Mouse (Mus musculus) neural tube, embryonic 13.5 days (tissue): ENCODE data around the gene Kcnq1. TPM values are rescaled to one million over a fixed set of nuclear protein-coding genes. Genes with fewer than 3 reads are reported as not detected.

ENCODE experiments used
- ATAC-seq: fragments of 200-750 bp; cut with Nextera tagmentation; 2 replicates; pipeline ENCODE4 v1.8.0; 2017; ENCODE audit warnings: low read depth, mild to moderate bottlenecking, moderate TSS enrichment, moderate library complexity
- H3K27ac ChIP-seq: fragments of 300-500 bp; sonication (generic); replicated peaks from 2 replicates; pipeline ENCODE4 v1.5.1; 2015; ENCODE audit warnings: moderate library complexity, mild to moderate bottlenecking, inconsistent platforms
- H3K27me3 ChIP-seq: fragments of 300-500 bp; sonication (generic); 2 replicates; pipeline ENCODE4 v1.6.1; 2015; ENCODE audit warnings: mild to moderate bottlenecking, inconsistent platforms
- H3K36me3 ChIP-seq: fragments of 300-500 bp; sonication (generic); 2 replicates; pipeline ENCODE4 v1.6.1; 2015; ENCODE audit warnings: mild to moderate bottlenecking, inconsistent platforms
- H3K4me1 ChIP-seq: fragments of 300-500 bp; sonication (generic); replicated peaks from 2 replicates; pipeline ENCODE4 v1.6.1; 2015; ENCODE audit warnings: inconsistent platforms
- H3K4me2 ChIP-seq: fragments of 300-500 bp; sonication (generic); 2 replicates; pipeline ENCODE4 v1.6.1; 2015; ENCODE audit warnings: inconsistent platforms, mild to moderate bottlenecking, moderate library complexity
- H3K4me3 ChIP-seq: fragments of 300-500 bp; sonication (generic); 2 replicates; pipeline ENCODE4 v1.5.1; 2015; ENCODE audit warnings: mild to moderate bottlenecking, inconsistent platforms
- H3K9ac ChIP-seq: fragments of 300-500 bp; sonication (generic); 2 replicates; pipeline ENCODE4 v1.6.1; 2015; ENCODE audit warnings: moderate library complexity, mild to moderate bottlenecking, inconsistent platforms
- H3K9me3 ChIP-seq: fragments of 300-500 bp; sonication (generic); 2 replicates; pipeline ENCODE4 v1.6.1; 2016; ENCODE audit warnings: inconsistent platforms
- WGBS: fragments of 180-500 bp; shearing (Covaris S2); methylation state at CpG from one replicate; pipeline ENCODE4 v1.1.7; 2015; 5-methylcytosine and 5-hydroxymethylcytosine counted together
- polyA plus RNA-seq: library from polyadenylated mRNA; unstranded; fragments of >200 nt; fragmentation: Nextera tagmentation; extraction: Ambion mirVana; gene quantifications from 2 replicates; pipeline ENCODE4 v1.2.1, GENCODE M21; 2015

Kcnq1 gene
- polyA plus RNA-seq, 1 experiment from 2014 or later, result 1.3 TPM

DNA sequence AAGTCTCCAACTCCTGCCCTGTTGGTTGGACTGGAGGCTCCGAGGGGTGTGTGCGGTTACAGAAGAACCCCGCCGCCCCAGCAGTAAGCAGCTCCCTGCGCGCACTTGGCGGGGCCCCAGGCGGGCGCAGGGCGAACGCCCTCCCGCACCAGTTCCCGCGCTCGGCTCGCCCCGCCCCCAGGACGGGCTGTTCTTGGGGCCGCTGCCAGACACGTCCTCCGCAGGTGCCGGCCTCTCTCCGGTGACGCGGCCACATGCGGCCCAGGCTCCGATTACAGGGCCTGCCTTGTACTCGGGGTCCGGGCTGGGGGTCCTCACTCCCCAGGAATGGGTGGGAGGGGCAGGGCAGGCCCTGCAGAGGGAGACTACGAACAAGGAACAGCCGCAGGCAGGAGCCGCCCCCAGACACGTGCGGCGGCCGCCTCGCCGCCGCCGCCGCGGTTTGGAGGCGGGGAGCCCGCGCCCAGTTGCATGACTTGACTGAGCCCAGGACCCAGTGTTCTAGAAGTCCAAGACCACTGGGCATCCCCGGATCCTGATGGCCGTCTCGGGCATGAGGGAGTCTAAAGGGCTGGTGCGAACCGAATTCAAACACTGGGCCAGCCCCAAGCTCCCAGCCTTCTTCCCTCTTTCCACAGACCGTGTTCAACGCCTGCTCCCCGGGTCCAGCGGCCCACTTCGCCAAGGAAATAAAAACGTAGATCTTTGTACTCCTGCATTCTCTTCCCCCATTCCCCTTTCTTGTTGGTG lies 358.8 kb downstream of the Kcnq1 start:
- WGBS, result 23% methylated on average over 56 of the region's 56 CpGs
- H3K36me3 ChIP-seq, result no peaks in the 10 kb centered on the region
- peak overlapping the region; percentile 61 for H3K9ac ChIP-seq
- peak overlapping the region; percentile 33 for H3K4me3 ChIP-seq
- H3K4me2 ChIP-seq, result peak overlapping the region; percentile 64
- ATAC-seq, result 0 out of 2 replicates have a peak, but pooled peaks have one; percentile 3
- H3K27me3 ChIP-seq, result peaks cover 2% of the 10 kb centered on the region; the same call in 1 of the 2 replicates
- H3K9me3 ChIP-seq, result peaks cover 13% of the 10 kb centered on the region; the same call in 1 of the 2 replicates
- no peak overlapping the region for H3K27ac ChIP-seq
- H3K4me1 ChIP-seq, result peaks cover 33% of the 10 kb centered on the region

DNA sequence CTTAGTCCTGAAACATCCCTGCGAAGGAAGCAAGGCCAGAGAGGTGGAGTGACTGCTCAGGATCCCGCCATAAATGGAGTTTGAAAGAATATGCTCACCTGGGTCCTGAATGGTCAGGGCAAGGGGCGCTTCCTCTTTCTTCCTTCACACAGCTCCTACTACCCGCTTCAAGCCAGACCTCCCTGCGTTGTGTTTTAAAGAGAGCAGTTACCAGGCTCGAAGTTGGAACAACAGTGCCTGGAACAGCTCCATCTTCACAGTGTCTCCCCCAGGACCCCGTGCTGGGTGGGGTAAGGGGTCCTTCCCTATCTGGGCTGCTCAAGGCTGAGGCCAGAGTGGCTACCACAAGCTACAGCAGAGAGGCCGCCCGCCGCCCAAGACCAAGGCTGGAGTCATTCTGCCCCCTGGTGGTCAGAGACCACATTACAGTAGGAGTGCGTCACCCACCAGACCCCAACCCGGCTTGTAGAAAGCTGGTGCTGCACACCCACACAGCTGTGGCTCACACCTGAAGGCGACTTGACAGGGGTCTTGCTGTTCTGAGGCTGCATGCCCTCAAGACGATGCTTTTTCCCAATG lies 360.0 kb downstream of the Kcnq1 start:
- H3K27me3 ChIP-seq, result peaks cover 2% of the 10 kb centered on the region; the same call in 1 of the 2 replicates
- no peak overlapping the region for H3K27ac ChIP-seq
- H3K9me3 ChIP-seq, result peaks cover 3% of the 10 kb centered on the region; the same call in 1 of the 2 replicates
- no peaks in the 10 kb centered on the region for H3K36me3 ChIP-seq
- 31% methylated on average over 14 of the region's 14 CpGs for WGBS
- no peak overlapping the region for H3K9ac ChIP-seq
- H3K4me3 ChIP-seq, result no peak overlapping the region
- ATAC-seq, result peak; percentile 15; the same call in 1 of the 2 replicates
- no peak overlapping the region for H3K4me2 ChIP-seq
- peaks cover 33% of the 10 kb centered on the region for H3K4me1 ChIP-seq

DNA sequence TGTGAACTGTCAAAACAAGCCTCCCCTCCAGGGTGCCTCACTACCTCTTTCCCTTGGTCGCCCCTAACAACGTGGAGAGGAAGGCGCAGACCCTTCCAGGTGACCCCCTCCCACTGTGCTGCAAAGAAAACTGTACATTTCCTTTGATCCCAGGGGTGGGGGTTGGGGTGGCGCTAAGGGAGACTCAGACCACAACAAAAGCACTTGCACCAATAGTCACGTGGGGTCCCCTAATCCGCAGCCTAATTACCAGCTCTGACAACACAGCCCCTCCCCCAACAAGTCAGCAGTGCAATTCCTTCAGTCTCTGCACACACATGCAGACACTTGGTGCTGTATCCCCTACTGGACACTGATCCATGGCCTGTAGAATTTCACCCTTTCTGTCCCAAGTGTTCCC lies 361.6 kb downstream of the Kcnq1 start:
- WGBS, result 13% methylated on average over 6 of the region's 6 CpGs
- no peak overlapping the region for H3K9ac ChIP-seq
- no peak overlapping the region for H3K4me2 ChIP-seq
- no peaks in the 10 kb centered on the region for H3K9me3 ChIP-seq
- H3K27me3 ChIP-seq, result peaks cover 2% of the 10 kb centered on the region; the same call in 1 of the 2 replicates
- H3K36me3 ChIP-seq, result no peaks in the 10 kb centered on the region
- no peak overlapping the region for H3K27ac ChIP-seq
- H3K4me1 ChIP-seq, result peaks cover 33% of the 10 kb centered on the region
- no peak overlapping the region for H3K4me3 ChIP-seq
- no peak for ATAC-seq

DNA sequence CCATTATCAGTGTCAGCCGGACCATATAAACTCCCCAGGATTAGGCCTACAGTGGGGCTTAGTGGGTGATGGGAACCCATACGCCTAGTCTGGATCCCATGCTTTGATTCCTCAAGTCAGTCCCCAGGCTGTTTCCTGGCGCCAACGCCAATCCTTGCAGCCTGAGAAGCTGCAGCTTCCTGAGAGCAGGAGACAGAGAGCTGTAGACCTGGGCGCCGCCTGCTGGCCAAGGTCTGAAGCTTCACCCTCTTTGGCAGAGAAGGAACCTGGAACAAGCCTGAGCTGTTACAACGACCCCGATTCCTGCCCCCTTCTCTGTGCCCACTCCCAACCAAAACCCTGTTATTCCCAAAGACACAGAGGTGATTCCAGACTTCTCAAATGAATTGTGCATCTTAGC lies 363.8 kb downstream of the Kcnq1 start:
- Histone ChIP-seq H3K4me2 (no peak overlapping the region), H3K9ac (no peak overlapping the region), H3K4me3 (no peak overlapping the region), H3K27me3 (peaks cover 2% of the 10 kb centered on the region; the same call in 1 of the 2 replicates), H3K36me3 (no peaks in the 10 kb centered on the region), H3K4me1 (peaks cover 19% of the 10 kb centered on the region), H3K27ac (no peak overlapping the region), H3K9me3 (no peaks in the 10 kb centered on the region)
- 24% methylated on average over 8 of the region's 8 CpGs for WGBS
- no peak for ATAC-seq

DNA sequence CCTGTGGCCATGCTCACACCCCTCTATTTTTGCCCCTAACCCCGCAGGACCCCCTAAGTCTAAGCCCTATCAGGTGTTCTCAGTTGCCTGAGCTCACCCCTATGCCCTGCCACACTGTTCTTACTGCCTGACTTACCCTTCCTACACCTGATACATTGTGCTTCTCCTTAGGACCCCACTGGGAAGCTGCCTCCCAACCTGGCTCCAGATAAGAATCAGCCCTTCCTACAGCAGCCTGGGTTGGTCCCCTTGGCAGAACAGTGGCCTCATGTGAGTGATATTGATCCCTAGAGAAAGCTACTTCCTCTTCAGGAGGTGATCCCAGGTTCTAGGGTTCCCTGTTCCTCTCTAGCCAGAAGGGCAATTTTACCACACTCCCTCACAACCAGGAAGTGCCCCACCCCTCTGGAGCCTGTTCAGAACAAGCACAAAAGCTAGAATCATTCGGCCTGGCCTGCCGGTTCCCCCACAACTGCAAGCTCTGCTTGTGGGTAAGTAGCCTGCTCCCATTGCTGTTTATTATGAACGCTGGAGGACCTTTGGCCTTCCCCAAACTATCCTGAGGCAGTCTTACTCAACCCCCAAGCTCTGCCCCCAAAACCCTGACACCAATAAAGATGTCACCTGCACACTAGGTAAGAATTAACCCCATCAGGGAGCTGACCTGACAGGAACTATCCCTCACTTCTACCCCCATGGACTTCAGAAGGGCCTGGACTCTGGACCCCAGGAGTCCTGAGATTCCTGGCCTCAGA lies 367.4 kb downstream of the Kcnq1 start, which contains the start of gene Slc22a18:
Slc22a18 (plus strand) TSS at position 390 of the 755 bp plus-strand sequence.
- 51% methylated on average over 4 of the region's 4 CpGs for WGBS
- ATAC-seq, result no peak

DNA sequence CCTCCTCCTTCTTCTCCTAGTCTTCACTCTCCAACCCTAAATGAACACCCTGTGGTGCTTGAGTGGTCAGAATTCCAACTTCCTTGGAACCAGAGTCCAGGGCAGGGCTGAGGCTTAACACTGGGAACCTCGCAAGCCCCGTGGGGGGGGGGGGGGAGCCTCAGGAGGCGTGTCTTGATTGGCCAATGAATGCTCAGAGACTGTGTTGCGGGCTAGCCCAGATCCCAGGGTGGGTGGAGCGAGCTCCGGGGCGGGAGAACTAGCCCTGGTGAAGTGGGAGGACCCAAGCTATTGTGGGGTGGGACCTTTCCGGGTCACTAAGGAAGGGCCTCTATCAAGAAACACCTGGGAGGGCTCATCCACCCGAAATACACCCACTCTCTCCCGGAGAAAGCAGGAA lies 368.6 kb downstream of the Kcnq1 start:
- Histone ChIP-seq H3K9ac (no peak overlapping the region), H3K27me3 (no peaks in the 10 kb centered on the region; the same call in 1 of the 2 replicates), H3K36me3 (no peaks in the 10 kb centered on the region), H3K9me3 (no peaks in the 10 kb centered on the region), H3K4me2 (no peak overlapping the region), H3K27ac (no peak overlapping the region), H3K4me1 (no peaks in the 10 kb centered on the region), H3K4me3 (no peak overlapping the region)
- no peak for ATAC-seq
- WGBS, result 29% methylated on average over 10 of the region's 10 CpGs

More for the DNA sequence above, 367.4 kb downstream of the Kcnq1 start, which contains the start of gene Slc22a18:
- H3K4me1 ChIP-seq, result no peaks in the 10 kb centered on the region
- no peak within 1 kb of the TSS for H3K4me3 ChIP-seq
- H3K4me2 ChIP-seq, result no peak within 1 kb of the TSS
- no peak within 1 kb of the TSS for H3K9ac ChIP-seq
- H3K27me3 ChIP-seq, result no peaks in the 10 kb centered on the region; the same call in 1 of the 2 replicates
- H3K27ac ChIP-seq, result no peak within 1 kb of the TSS
- no peaks in the 10 kb centered on the region for H3K36me3 ChIP-seq
- H3K9me3 ChIP-seq, result no peaks in the 10 kb centered on the region

DNA sequence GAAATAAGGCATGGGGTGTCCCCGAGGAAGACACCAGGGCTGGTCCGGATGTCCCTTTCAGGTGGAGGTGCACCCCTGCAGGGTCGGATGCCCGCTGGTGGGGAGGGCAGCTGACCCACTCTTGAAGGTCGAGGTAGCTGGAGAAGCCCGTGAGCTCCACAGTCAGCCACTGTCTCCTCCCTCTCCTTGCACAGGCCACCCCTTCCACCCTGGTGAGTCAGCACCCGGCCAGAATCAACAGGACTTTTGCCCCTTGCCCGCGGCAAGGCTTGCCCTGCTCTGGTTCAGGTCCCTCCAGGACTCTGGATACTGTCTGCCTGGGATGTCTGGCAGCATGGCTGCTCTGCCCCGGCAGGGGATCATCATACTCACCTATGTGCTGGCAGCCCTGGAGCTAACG lies 369.7 kb downstream of the Kcnq1 start:
- Histone ChIP-seq H3K9ac (no peak overlapping the region), H3K27me3 (no peaks in the 10 kb centered on the region; the same call in 1 of the 2 replicates), H3K9me3 (no peaks in the 10 kb centered on the region), H3K4me2 (no peak overlapping the region), H3K4me3 (no peak overlapping the region), H3K36me3 (no peaks in the 10 kb centered on the region), H3K4me1 (no peaks in the 10 kb centered on the region), H3K27ac (no peak overlapping the region)
- ATAC-seq, result no peak
- WGBS, result 77% methylated on average over 11 of the region's 11 CpGs

Other genes with a start within 250 kb of the Kcnq1 start
- gene Th, start 175.2 kb upstream of the Kcnq1 start, polyA plus RNA-seq, result 69.6 and 98.6 TPM in 2 replicates
- 0.55 and 0.98 TPM in 2 replicates for gene Ascl2, start 137.1 kb upstream of the Kcnq1 start, polyA plus RNA-seq
- 0.36 and 0.85 TPM in 2 replicates for gene Tspan32, start 101.3 kb upstream of the Kcnq1 start, polyA plus RNA-seq
- 365 and 369 TPM in 2 replicates for gene Cd81, start 53.6 kb upstream of the Kcnq1 start, polyA plus RNA-seq
- gene Tssc4, start 37.1 kb upstream of the Kcnq1 start, polyA plus RNA-seq, result 82.4 and 88.4 TPM in 2 replicates
- 2.0 and 3.1 TPM in 2 replicates for gene Trpm5, start 11.7 kb upstream of the Kcnq1 start, polyA plus RNA-seq